Mouse (Mus musculus) hindbrain, embryonic 11.5 days (tissue): ENCODE measurements around the gene Snapc4. TPM values are rescaled to one million over a fixed set of nuclear protein-coding genes. Genes with fewer than 3 reads are reported as not detected.

Source experiments
- polyA plus RNA-seq: library from polyadenylated mRNA; unstranded; fragments of >200 nt; fragmentation: Nextera tagmentation; extraction: Ambion mirVana; gene quantifications from 2 replicates; pipeline ENCODE4 v1.2.1, GENCODE M21; 2014

Snapc4 gene
- polyA plus RNA-seq, 1 experiment from 2014 or later, result 22.1 TPM

Other genes starting within 250 kb of the Snapc4 start
- 6.1 and 7.4 TPM in 2 replicates for gene Lhx3, start 172.4 kb downstream of the Snapc4 start, polyA plus RNA-seq
- gene Qsox2, start 143.1 kb downstream of the Snapc4 start, polyA plus RNA-seq, result 15.8 and 16.7 TPM in 2 replicates
- 0.07 and 0.19 TPM in 2 replicates for gene Ccdc187, start 86.1 kb downstream of the Snapc4 start, polyA plus RNA-seq
- gene Gpsm1, start 65.1 kb downstream of the Snapc4 start, polyA plus RNA-seq, result 46.9 and 48.5 TPM in 2 replicates
- 27.3 and 29.6 TPM in 2 replicates for gene Dnlz, start 28.5 kb downstream of the Snapc4 start, polyA plus RNA-seq
- gene Card9, start 19.7 kb downstream of the Snapc4 start, polyA plus RNA-seq, result 0.21 and 0.36 TPM in 2 replicates
- 133 and 140 TPM in 2 replicates for gene Entr1, start 8.7 kb upstream of the Snapc4 start, polyA plus RNA-seq
- gene Pmpca, start 8.7 kb upstream of the Snapc4 start, polyA plus RNA-seq, result 94.4 and 108 TPM in 2 replicates
- gene Inpp5e, start 28.6 kb upstream of the Snapc4 start, polyA plus RNA-seq, result 23.1 and 23.9 TPM in 2 replicates
- gene Sec16a, start 64.6 kb upstream of the Snapc4 start, polyA plus RNA-seq, result 29.6 and 31.2 TPM in 2 replicates
- gene Notch1, start 136.0 kb upstream of the Snapc4 start, polyA plus RNA-seq, result 48.9 and 66.8 TPM in 2 replicates
- 62.7 and 65.2 TPM in 2 replicates for gene Egfl7, start 199.4 kb upstream of the Snapc4 start, polyA plus RNA-seq
- gene Gm20532, start 206.0 kb upstream of the Snapc4 start, polyA plus RNA-seq, result not detected in 2 replicates
- gene Agpat2, start 223.8 kb upstream of the Snapc4 start, polyA plus RNA-seq, result 7.3 and 7.5 TPM in 2 replicates
- 38.4 and 45.5 TPM in 2 replicates for gene Fam69b, start 247.8 kb upstream of the Snapc4 start, polyA plus RNA-seq